Mouse (Mus musculus) heart, adult 2 months (tissue): ENCODE data around the gene Satb1. TPM values are rescaled to one million over a fixed set of nuclear protein-coding genes. Genes with fewer than 3 reads are reported as not detected.

ENCODE experiments used
- DNase-seq, 2 experiments: peaks; one replicate each; pipeline ENCODE4 v3.0.0; 2021
- H3K27ac ChIP-seq: fragments of 200-600 bp; 2 replicates; pipeline ENCODE4 v1.8.1; 2022
- H3K27me3 ChIP-seq: fragments of 200-500 bp; 2 replicates; pipeline ENCODE4 v1.6.1; 2012; ENCODE audit warnings: mild to moderate bottlenecking, low read length, inconsistent platforms, mixed read lengths; ENCODE audit not compliant: control insufficient read depth, insufficient read depth
- H3K36me3 ChIP-seq: fragments of 200-500 bp; 2 replicates; pipeline ENCODE4 v1.6.1; 2012; ENCODE audit warnings: low read length, inconsistent platforms; ENCODE audit not compliant: control insufficient read depth, insufficient read depth
- H3K4me1 ChIP-seq: fragments of 200-500 bp; 2 replicates; pipeline ENCODE4 v1.6.1; 2011; ENCODE audit warnings: low read length; ENCODE audit not compliant: control insufficient read depth, insufficient read depth
- H3K4me3 ChIP-seq: fragments of 200-600 bp; 2 replicates; pipeline ENCODE4 v1.8.1; 2022
- H3K79me2 ChIP-seq: fragments of 200-500 bp; replicated peaks from 2 replicates; pipeline ENCODE4 v1.6.1; 2012; ENCODE audit warnings: mild to moderate bottlenecking, inconsistent platforms, low read length, moderate library complexity, mixed read lengths; ENCODE audit not compliant: control insufficient read depth, insufficient read depth
- H3K9ac ChIP-seq: fragments of 200-500 bp; 2 replicates; pipeline ENCODE4 v1.6.1; 2012; ENCODE audit warnings: low read depth, mild to moderate bottlenecking, control low read depth, inconsistent platforms, low read length, mixed read lengths
- CTCF ChIP-seq: fragments of 200-600 bp; IDR thresholded peaks from 2 replicates; pipeline ENCODE4 v1.8.1; 2022; ENCODE audit warnings: antibody characterized with exemption, mild to moderate bottlenecking, moderate library complexity
- EP300 ChIP-seq: fragments of 200-500 bp; IDR thresholded peaks from 2 replicates; pipeline ENCODE4 v1.6.1; 2011; ENCODE audit warnings: low read depth, low read length, control low read depth; ENCODE audit not compliant: insufficient read depth
- POLR2A ChIP-seq: fragments of 200-500 bp; IDR thresholded peaks from 2 replicates; pipeline ENCODE4 v1.6.1; 2011; ENCODE audit warnings: mild to moderate bottlenecking, low read depth, low read length, control low read depth; ENCODE audit not compliant: insufficient read depth
- WGBS: fragments of 180-500 bp; shearing (Covaris S2); methylation state at CpG from one replicate; pipeline ENCODE4 v1.1.7; 2018; 5-methylcytosine and 5-hydroxymethylcytosine counted together
- intact Hi-C: fragments of 180-260 bp; cut with DNase I; formaldehyde crosslinking; loops from one replicate; pipeline ENCODE4 v1.15.1; 2025
- polyA plus RNA-seq: library from polyadenylated mRNA; depleted of rRNA; stranded (reverse); fragments of >200 nt; gene quantifications from 2 replicates; pipeline ENCODE4 v1.2.3, GENCODE M21; 2012
- total RNA-seq, 2 experiments: library from RNA; stranded (reverse); gene quantifications; 2 replicates each; pipeline ENCODE4 v1.2.3; 2021

The Satb1 gene
- total and polyA plus RNA-seq, 3 experiments: 10.9 to 25.4 (median 20.1) TPM

DNA sequence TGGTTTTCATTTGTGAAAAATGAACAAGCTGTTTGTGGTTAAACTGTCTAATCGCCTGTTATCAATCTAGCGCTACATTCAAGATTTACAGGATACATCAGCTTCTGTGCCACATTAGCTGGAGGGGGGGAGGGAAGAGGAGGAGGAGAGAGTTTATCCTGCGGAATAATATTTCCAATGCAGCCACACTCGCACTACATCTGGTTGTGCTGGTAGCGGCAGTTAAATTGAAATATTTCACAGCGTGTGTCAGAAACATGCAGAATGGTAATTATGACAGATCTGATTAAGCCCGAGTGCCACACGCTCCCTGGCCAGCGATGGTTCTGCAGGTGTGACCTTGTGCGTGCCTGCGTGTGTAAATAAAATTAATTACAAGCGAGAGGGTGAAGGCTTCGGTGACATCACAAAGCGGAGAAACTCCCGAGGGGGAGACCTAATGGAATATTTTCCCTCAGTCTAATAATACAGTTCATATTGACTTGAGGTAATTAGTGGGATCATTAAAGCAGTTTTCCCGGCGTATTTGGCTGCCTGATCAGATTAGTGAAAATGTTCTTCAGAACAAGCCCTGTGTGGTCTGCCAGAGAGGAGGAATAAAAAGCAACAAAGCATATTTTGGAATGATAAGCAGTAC is 72.7 kb downstream of the Satb1 start:
- Histone ChIP-seq H3K36me3 (no peaks in the 10 kb centered on the region), H3K4me1 (no peaks in the 10 kb centered on the region), H3K27ac (no peak overlapping the region), H3K27me3 (no peaks in the 10 kb centered on the region), H3K79me2 (no peaks in the 10 kb centered on the region), H3K4me3 (no peak overlapping the region), H3K9ac (no peak overlapping the region)
- no peak for DNase-seq
- WGBS: 88% methylated on average over 17 of the region's 17 CpGs
- TF ChIP-seq CTCF: no peak
- no peak for TF ChIP-seq EP300
- no peak for TF ChIP-seq POLR2A
- intact Hi-C loops: no loop called here

DNA sequence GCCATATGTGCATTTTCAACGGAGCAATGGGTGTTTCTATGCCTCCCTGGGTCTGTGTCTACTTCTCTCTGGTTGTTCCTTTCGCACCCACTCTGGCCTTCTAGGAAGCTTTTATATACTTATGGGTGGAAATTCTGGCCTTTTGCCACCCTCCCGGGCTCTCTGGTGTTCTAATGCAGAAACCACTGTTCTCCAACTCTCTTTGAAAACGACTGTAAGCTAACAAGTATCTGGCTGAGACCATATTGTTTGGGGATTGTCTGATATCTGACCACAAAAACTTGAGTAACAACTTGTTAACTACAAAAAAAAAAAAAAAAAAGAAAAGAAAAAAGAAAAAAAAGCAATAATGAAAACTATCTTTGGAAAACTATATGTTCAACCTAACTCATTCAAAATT is 73.6 kb downstream of the Satb1 start:
- H3K4me1 ChIP-seq: no peaks in the 10 kb centered on the region
- no peak for TF ChIP-seq EP300
- TF ChIP-seq CTCF: no peak
- no peak for TF ChIP-seq POLR2A
- no peaks in the 10 kb centered on the region for H3K79me2 ChIP-seq
- no peak overlapping the region for H3K4me3 ChIP-seq
- H3K27me3 ChIP-seq: no peaks in the 10 kb centered on the region
- 74% methylated on average over 4 of the region's 4 CpGs for WGBS
- DNase-seq: no peak
- intact Hi-C loops: no loop called here
- no peak overlapping the region for H3K27ac ChIP-seq
- H3K36me3 ChIP-seq: no peaks in the 10 kb centered on the region
- H3K9ac ChIP-seq: no peak overlapping the region

DNA sequence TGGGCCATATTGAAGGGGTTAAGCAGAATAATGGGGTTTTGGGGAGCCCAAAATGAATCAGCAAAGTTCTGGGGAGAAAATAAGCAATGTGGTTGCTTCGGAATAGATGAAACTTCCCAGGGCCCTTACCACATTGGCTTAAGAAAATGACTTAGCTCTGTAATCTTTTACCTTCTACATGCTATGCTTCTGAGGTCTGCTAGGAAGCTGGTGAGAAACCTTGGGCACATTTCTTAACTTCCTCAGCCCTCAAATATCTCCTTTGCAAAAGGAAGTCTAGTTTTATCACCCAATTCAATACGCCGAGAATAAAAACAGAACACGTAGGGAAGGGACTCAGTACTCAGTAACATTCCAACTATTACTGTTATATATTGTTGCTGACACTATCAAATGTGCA is 80.9 kb downstream of the Satb1 start:
- DNase-seq: no peak
- no peaks in the 10 kb centered on the region for H3K36me3 ChIP-seq
- 80% methylated on average over 4 of the region's 4 CpGs for WGBS
- TF ChIP-seq POLR2A: no peak
- no peak for TF ChIP-seq CTCF
- TF ChIP-seq EP300: no peak
- no peak overlapping the region for H3K9ac ChIP-seq
- no peaks in the 10 kb centered on the region for H3K4me1 ChIP-seq
- intact Hi-C loops: no loop called here
- H3K79me2 ChIP-seq: no peaks in the 10 kb centered on the region
- H3K27ac ChIP-seq: no peak overlapping the region
- H3K27me3 ChIP-seq: no peaks in the 10 kb centered on the region
- no peak overlapping the region for H3K4me3 ChIP-seq

DNA sequence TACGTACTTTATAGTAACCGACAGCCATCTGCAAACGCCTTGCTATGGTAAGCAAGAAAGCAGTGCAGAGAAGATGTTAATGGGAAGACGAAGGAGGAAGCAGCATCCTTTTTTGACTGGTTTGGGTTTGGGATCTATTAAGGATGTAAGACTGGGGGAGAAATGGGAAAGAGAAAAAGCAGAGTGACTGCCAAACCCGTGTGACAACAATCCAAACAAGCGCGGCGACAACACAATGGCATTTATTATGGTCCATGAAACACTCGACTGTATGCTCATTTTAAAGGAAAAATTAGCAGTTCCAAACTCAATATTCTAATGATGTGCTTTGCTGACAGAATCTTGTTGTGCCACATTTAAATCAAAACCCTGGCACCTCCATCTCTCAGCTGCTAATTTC is 85.9 kb downstream of the Satb1 start:
- Histone ChIP-seq H3K36me3 (no peaks in the 10 kb centered on the region), H3K4me1 (no peaks in the 10 kb centered on the region), H3K9ac (no peak overlapping the region), H3K4me3 (no peak overlapping the region), H3K27me3 (no peaks in the 10 kb centered on the region), H3K27ac (no peak overlapping the region), H3K79me2 (no peaks in the 10 kb centered on the region)
- no peak for DNase-seq
- intact Hi-C loops: no loop called here
- WGBS: 87% methylated on average over 9 of the region's 9 CpGs
- TF ChIP-seq CTCF (no peak), POLR2A (no peak), EP300 (no peak)

DNA sequence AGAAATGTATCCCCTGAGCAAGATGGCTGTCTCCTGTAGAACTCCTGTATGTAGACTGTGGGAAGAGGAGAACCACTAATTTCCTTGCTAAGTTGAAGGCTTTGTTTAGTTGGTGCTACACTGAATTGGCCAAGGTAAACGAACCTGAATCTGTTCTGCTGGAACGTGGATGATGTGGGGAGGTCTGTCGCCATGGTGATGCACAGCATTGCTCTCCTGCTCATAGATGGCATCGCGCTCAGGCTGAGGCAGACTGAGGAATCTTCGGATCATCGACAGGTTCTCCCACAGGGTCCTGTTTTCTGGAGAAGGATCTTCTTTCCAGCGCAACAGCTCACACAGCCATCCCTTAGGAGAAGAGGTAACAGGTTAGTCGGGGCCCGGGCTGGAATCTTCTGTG is 90.6 kb downstream of the Satb1 start:
- WGBS: 90% methylated on average over 10 of the region's 10 CpGs
- no peak for TF ChIP-seq CTCF
- no peak for TF ChIP-seq EP300
- TF ChIP-seq POLR2A: no peak
- Histone ChIP-seq H3K36me3 (no peaks in the 10 kb centered on the region), H3K4me1 (no peaks in the 10 kb centered on the region), H3K79me2 (no peaks in the 10 kb centered on the region), H3K9ac (no peak overlapping the region), H3K27me3 (no peaks in the 10 kb centered on the region), H3K27ac (no peak overlapping the region), H3K4me3 (no peak overlapping the region)
- intact Hi-C loops: no loop called here
- DNase-seq: no peak

DNA sequence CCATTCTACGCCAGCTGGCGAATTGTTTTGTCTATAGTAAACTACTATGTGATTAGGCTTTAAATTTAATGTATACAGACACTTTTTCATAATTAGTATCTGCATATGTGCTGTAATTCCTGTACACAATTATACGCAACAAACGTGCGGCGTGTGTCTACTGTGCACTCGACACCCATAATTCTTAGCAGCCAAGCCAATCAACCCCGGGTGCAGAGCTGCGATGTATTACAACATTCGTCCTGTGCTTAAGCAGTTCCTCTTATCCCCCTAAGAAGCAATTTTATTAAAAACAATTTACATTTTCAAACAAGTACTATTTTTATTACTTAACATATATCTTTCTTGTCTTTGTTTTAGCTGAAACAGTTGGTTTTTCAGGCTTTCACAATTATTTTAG is 92.0 kb downstream of the Satb1 start:
- 96% methylated on average over 10 of the region's 10 CpGs for WGBS
- H3K36me3 ChIP-seq: no peaks in the 10 kb centered on the region
- H3K4me3 ChIP-seq: no peak overlapping the region
- no peaks in the 10 kb centered on the region for H3K4me1 ChIP-seq
- H3K27me3 ChIP-seq: no peaks in the 10 kb centered on the region
- no peak overlapping the region for H3K27ac ChIP-seq
- H3K79me2 ChIP-seq: no peaks in the 10 kb centered on the region
- intact Hi-C loops: no loop called here
- TF ChIP-seq EP300 (no peak), CTCF (no peak), POLR2A (no peak)
- no peak overlapping the region for H3K9ac ChIP-seq
- no peak for DNase-seq
